Mouse (Mus musculus) bone marrow, adult 2 months (tissue): ENCODE measurements around the gene Map3k6.

Experiments used
- CTCF ChIP-seq: fragments of 200-500 bp; IDR thresholded peaks from 2 replicates; pipeline ENCODE4 v1.5.1; 2011; ENCODE audit warnings: low read length, control low read depth; ENCODE audit not compliant: control insufficient read depth, insufficient read depth
- POLR2A ChIP-seq: fragments of 200-500 bp; IDR thresholded peaks from 2 replicates; pipeline ENCODE4 v1.6.1; 2011; ENCODE audit warnings: low read depth, mild to moderate bottlenecking, control low read depth, low read length, borderline replicate concordance; ENCODE audit not compliant: control insufficient read depth

GRCm38 (mm10) chr4:133240934-133241908, 603 bp downstream of the Map3k6 start:
- TF ChIP-seq POLR2A (peak; percentile 82), CTCF (no peak; the same call in 1 of the 2 replicates)
